Mouse (Mus musculus): Measurements from ENCODE around the gene Scpep1.

Scpep1 gene

GRCm38 (mm10) chr11:88888996-88889395 lies 66.3 kb downstream of the Scpep1 start:
- peak in 1 of 2 experiments; percentile 58 for DNase-seq (ENCODE audit: inconsistent age in 2 of 2, low spot score in 1 of 2)

GRCm38 (mm10) chr11:88884376-88885065 lies 70.7 kb downstream of the Scpep1 start:
- DNase-seq (ENCODE audit: inconsistent age in 2 of 2, low spot score in 1 of 2), result peak in 1 of 2 experiments; percentile 65

- DNase-seq (ENCODE audit: inconsistent age in 2 of 2, low spot score in 1 of 2), result no peak
Observed at GRCm38 (mm10) chr11:88878011-88878410, 77.3 kb downstream of the Scpep1 start.
